Mouse (Mus musculus): ENCODE results near the gene Acss1. TPM values are rescaled to one million over a fixed set of nuclear protein-coding genes. Genes with fewer than 3 reads are reported as not detected.

The Acss1 gene
- polyA plus RNA-seq, 1 experiment: 22.8 TPM

DNA sequence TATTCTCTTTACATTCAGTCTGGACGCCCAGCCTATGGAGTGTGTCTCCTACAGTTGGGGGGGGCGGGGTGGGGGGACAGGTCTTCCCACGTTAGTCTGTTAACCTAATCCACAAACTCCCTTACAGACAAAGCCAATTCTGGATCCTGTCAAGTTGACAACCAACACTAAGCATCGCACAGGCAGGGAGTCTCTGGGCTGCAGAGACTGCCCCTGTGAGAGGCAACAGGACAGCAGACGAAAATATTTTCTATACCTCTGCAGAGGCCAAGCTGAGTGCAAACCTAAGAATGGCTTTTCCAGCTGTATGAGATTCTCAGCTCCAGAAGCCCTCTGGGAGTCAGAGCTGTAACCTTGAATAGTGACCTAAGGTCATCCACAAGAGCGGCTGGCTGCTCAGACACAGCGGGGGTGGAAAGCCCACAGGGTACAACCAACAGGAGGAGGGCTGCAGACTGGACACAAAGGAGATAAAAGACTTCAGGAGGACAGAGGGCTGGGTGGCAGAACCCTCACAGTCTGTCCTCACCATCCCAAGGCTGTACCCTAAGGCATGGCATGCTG, 17.7 kb downstream of the Acss1 start:
- TF ChIP-seq CTCF (IDR thresholded peaks at IDR 0.05; ENCODE audit: borderline replicate concordance, extremely low read depth, insufficient read depth, insufficient read length) (no peak), POLR2A (IDR thresholded peaks at IDR 0.05; ENCODE audit: borderline replicate concordance, extremely low read depth, insufficient read depth, insufficient read length, poor library complexity, severe bottlenecking) (no peak)

DNA sequence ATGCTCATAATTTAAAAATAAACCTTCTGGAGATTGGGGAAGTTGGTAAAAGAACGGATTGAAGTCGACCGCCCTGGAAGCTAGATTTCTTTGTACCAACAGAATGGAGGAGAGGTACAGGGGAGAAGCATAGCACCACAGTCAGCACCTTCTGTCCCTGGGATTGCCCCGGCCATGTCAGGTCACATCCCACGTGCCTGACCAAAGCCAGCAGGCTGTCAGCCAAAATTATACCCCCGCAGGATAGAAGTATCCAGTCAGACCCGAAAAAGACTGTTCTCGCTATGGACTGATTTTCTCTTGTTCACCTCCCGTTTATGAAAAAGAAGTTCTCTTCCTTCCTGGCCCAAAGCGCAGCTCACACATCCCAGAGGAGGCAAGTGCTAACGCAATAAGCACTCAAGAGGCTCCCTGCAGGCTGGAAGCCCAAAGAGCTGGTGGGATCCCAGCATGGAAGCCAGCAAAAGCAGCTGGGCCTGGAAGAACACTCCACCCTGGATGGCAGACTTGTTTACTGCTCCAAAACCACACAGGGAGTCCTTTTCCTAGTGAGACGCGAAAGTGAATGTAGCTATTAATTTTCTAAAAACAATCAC, 19.9 kb downstream of the Acss1 start:
- TF ChIP-seq CTCF (IDR thresholded peaks at IDR 0.05; ENCODE audit: borderline replicate concordance, extremely low read depth, insufficient read depth, insufficient read length) (no peak), POLR2A (IDR thresholded peaks at IDR 0.05; ENCODE audit: borderline replicate concordance, extremely low read depth, insufficient read depth, insufficient read length, poor library complexity, severe bottlenecking) (no peak)
- peak; percentile 66 for DNase-seq (ENCODE audit: low read depth)

More for the DNA sequence above, 17.7 kb downstream of the Acss1 start:
- DNase-seq (ENCODE audit: low read depth): no peak

DNA sequence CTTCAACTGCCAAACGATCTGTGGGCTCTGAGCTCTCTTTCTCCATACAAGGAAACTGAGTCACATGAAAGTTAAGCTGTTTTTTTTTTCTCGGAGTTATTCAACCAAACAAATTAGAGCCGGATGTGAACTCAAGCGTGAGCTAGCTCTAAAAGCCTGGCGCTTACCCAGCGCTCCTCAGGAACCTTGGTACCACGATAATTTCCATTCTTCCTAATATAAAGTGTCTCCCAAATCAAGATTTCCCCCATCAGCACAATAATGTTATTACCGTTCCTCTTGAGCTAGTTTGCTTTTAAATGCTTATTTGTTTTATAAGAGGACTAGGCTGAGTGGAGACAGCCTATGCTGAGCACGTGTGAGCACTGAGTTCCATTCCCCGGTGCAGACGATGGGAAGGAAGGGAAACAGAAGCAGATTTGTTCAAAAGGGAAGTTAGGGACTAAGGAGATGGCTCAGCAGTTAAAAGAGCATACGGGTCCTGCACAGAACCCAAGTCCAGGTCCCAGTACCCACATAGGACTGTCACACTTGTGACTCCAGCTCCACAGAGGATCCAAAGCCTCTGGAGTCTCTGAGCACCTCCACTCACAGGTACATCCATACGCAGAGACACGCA, 20.5 kb downstream of the Acss1 start:
- TF ChIP-seq POLR2A (IDR thresholded peaks at IDR 0.05; ENCODE audit: borderline replicate concordance, extremely low read depth, insufficient read depth, insufficient read length, poor library complexity, severe bottlenecking) (no peak), CTCF (IDR thresholded peaks at IDR 0.05; ENCODE audit: borderline replicate concordance, extremely low read depth, insufficient read depth, insufficient read length) (no peak)
- peak; percentile 62 for DNase-seq (ENCODE audit: low read depth)

DNA sequence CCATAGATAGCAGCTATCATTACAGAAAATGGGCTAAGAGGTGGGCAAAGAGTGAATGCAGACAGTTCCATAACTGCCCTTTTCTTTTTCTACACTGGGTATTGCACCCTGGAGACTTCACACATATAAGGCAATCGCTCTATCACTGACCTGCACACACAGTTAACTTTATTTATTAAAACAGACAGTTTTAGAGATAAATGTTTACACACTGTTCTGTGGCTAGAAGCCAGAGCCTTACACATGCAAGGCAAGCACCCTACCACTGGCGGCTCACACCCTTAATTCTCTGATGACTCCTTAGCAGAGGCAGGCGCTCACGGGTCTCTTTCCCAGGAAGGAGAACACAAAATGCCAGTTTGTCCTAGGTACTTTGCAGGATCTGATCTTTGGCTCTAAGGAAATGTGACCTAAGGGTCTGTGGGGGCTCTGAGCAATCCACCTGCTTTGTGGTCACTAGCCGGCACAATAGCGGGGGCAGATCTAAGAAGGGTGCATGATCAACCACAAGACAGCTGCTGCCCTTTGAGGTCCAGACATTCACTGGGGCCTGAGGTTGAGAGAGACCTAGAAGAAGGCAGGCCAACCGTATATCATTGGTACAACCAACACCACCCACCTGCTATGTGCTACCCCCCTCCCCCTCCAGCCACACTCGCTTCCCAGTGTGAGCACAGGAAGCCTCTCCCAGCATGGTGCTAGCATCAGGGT, 21.7 kb downstream of the Acss1 start:
- TF ChIP-seq CTCF (IDR thresholded peaks at IDR 0.05; ENCODE audit: borderline replicate concordance, extremely low read depth, insufficient read depth, insufficient read length) (no peak), POLR2A (IDR thresholded peaks at IDR 0.05; ENCODE audit: borderline replicate concordance, extremely low read depth, insufficient read depth, insufficient read length, poor library complexity, severe bottlenecking) (no peak)
- DNase-seq (ENCODE audit: low read depth): no peak

DNA sequence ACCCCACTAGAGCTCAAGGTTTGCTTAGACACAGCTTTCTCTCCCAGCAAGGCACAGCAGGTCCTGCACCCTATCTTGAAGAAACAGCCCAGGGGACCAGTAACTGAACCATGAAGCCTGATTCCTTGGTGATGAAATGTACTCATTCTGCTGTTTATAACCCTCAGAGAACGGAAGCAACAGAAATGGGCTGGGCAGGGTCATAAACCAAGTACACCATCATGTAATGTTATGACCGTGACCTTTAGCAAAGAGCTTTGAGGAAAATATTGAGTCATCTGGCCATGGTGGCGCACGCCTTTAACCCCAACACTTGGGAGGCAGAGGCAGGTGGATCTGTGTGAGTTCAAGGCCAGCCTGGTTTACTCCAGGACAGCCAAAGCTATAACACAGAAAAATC, 23.1 kb downstream of the Acss1 start:
- DNase-seq (ENCODE audit: low read depth): no peak

DNA sequence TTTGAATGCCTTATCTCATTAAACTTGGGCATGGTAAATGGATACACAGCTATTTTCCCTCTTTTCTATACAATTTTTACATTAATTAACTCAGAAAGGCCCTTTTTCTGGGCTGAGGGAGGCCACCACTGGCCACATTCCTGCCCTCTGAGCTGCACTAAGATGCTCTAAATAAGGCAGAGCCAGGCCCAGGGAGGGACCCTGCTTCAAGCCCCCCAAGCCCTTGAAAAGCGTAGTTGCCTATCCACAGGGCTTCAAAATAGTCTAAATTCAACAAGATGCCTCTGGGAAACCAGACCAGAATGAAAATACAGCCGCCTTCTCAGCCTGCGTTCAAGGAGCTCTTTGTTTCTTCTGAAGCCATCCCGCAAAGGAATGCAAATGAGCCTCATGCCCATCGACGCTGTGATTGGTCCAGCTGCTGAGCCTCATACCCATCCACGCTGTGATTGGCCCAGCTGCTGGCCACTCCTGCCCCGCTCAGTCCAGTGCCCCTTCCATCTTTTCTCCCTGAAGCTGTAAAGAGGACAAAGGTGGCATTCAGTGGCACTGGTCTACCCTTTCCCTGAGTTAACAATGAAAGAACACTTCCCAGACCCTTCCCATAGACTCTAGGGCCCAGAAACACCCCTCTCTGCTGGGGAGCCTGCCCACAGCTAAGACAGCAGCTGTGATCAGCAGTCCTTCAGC, 24.4 kb downstream of the Acss1 start:
- peak; percentile 98 for DNase-seq (ENCODE audit: low read depth)
- TF ChIP-seq CTCF (IDR thresholded peaks at IDR 0.05; ENCODE audit: borderline replicate concordance, extremely low read depth, insufficient read depth, insufficient read length) (no peak), POLR2A (IDR thresholded peaks at IDR 0.05; ENCODE audit: borderline replicate concordance, extremely low read depth, insufficient read depth, insufficient read length, poor library complexity, severe bottlenecking) (no peak)

More for the DNA sequence above, 23.1 kb downstream of the Acss1 start:
- TF ChIP-seq CTCF (IDR thresholded peaks at IDR 0.05; ENCODE audit: borderline replicate concordance, extremely low read depth, insufficient read depth, insufficient read length): no peak

DNA sequence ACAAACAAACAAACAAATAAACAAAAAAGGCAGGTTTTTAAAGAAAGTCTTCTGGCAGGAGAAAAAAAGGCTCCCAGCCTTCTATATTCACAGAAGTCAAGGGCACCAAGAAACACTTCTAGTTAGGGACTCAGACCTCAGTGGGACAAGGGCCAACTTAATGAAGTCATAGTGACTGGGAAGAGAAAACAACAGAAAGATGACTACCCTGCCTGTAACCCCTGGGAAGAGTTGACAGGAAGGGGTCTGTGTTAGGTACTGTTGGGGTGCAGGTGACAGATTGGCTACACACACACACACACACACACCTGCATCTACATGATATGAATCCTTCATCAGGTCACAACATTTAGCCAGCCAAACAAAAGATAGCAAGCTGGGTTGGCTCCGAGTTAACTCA, 25.1 kb downstream of the Acss1 start:
- peak; percentile 40 for DNase-seq (ENCODE audit: low read depth)
- TF ChIP-seq POLR2A (IDR thresholded peaks at IDR 0.05; ENCODE audit: borderline replicate concordance, extremely low read depth, insufficient read depth, insufficient read length, poor library complexity, severe bottlenecking): no peak
- no peak for TF ChIP-seq CTCF (IDR thresholded peaks at IDR 0.05; ENCODE audit: borderline replicate concordance, extremely low read depth, insufficient read depth, insufficient read length)

DNA sequence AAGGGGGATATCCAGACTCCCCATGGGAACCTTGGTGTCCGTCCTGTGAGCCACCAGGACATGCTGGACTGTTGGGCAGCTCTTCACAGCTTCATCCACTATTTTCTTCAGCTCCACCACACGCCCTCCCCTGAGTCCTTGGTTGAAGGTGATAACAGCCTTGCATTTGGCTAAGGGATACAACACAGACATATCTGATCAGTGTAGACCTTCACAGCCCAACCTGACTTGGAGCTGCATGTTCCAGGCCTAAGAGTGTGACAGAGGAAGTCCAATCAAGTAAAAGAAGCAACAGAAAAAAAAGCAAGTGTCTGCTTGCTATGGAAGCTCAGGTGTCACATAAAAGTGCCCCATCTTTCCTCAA, 29.9 kb downstream of the Acss1 start:
- DNase-seq (ENCODE audit: low read depth): no peak
- no peak for TF ChIP-seq POLR2A (IDR thresholded peaks at IDR 0.05; ENCODE audit: borderline replicate concordance, extremely low read depth, insufficient read depth, insufficient read length, poor library complexity, severe bottlenecking)
- TF ChIP-seq CTCF (IDR thresholded peaks at IDR 0.05; ENCODE audit: borderline replicate concordance, extremely low read depth, insufficient read depth, insufficient read length): no peak

DNA sequence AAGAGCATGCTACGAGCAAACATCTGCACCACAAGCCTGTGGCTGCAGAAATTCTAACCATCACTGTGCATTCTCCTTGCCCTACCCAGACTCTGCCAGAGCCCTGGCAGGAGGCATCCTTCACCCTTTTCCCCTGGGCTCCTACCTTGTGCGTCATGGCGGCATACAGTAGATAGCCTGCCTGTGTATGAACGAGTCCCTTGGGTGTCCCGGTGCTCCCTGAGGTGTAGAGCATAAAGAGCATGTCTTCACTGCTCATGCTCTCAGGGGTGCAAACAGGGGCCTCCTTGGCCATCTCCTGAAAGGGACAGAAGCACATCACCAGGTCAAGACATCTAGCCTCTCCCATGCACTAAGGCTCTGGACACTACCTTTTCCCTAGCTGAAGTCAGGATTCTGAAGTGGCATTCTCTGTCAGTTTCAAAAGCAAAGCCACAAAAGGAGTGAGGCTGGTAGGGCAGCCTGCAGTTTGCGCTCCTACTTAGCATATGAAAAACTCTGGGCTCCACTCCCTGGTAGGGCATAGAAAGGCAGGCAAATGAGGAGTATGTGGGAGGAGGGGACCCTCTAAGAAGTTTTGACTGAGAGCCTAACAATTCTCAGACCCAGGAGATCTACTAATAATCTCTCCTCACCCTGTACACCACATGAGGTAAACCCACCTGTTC, 30.5 kb downstream of the Acss1 start:
- no peak for TF ChIP-seq CTCF (IDR thresholded peaks at IDR 0.05; ENCODE audit: borderline replicate concordance, extremely low read depth, insufficient read depth, insufficient read length)
- TF ChIP-seq POLR2A (IDR thresholded peaks at IDR 0.05; ENCODE audit: borderline replicate concordance, extremely low read depth, insufficient read depth, insufficient read length, poor library complexity, severe bottlenecking): no peak
- peak; percentile 78 for DNase-seq (ENCODE audit: low read depth)

DNA sequence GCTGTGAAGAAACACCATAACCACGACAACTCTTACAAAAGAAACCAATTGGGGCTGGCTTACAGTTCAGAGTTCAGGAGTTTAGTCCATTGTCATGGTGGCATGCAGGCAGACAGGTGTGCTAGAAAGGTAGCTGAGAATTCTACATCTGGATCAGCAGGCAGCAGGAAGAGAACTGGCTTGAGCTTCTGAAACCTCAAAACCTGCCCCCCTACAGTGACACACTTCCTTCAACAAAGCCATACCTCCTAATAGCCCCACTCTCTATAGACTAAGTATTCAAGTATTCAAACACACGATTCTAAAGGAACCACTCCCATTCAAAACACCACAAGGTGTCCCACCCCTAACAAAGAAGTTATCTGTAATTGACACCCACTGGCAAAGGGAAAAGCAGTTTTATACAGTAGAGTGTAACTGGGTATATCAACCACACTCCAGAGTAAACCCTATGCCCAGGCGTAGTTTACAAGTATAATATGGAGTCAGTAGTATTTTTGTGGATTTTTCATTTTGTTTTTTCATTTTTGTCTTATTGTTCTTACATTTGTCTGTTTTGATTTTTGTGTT, 32.3 kb downstream of the Acss1 start:
- DNase-seq (ENCODE audit: low read depth): no peak

More for the DNA sequence above, 32.3 kb downstream of the Acss1 start:
- TF ChIP-seq POLR2A (IDR thresholded peaks at IDR 0.05; ENCODE audit: borderline replicate concordance, extremely low read depth, insufficient read depth, insufficient read length, poor library complexity, severe bottlenecking) (no peak), CTCF (IDR thresholded peaks at IDR 0.05; ENCODE audit: borderline replicate concordance, extremely low read depth, insufficient read depth, insufficient read length) (no peak)
